Mouse (Mus musculus) layer of hippocampus, adult 11-12 months (tissue): ENCODE results near the gene Ptprs.
A peak's percentile ranks its signal among the peaks of the same experiment; 100 is the strongest.
"Not testable (repeated sequence)": the region's sequence is repeated elsewhere in the genome, so short reads cannot be mapped to it uniquely, and the experiment has no call there.

Experiments used
- DNase-seq: peaks from one replicate; pipeline ENCODE4 v3.0.0; 2022; ENCODE audit warnings: low spot score

The Ptprs gene

DNA sequence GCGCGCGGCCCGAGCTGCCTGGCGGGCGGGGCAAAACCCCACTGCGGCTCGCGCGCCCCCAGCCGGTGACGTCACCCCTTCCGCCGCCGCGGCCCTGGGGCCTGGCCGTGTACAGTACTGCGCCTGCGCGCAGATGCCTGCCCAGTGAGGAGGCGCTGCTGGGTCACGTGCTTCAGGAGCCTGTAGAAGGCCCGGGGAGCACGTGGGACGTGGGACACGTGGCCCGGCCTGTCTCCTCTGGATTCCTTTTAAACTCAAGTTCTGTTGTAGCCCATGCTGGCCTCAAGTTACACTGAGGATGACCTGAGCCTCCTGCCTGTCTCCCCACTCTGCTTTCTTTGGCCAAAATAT, at the start of gene Ptprs:
Gene Ptprs, minus strand, starts transcription at position 82 of the 351 bp plus-strand sequence.
- peak; percentile 98 for DNase-seq

DNA sequence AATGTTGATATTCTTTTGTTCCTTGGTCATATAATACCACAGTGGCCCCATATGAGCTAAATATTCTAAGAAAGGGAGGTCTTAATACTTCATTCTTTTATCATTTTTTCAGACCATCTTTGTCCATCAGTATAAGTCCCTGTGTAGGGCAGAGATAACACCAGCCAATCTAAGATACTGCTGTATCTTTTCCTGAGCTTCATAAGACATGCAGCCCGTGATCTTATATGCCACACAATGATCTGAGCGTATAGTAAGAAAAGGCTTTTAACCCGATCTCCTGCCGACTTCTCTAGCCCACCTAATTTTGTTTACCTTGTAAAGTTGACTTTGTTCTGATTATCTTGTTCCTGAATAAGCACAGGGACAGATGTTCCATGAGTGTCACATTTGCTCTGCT, 48.7 kb upstream of the Ptprs start:
- no peak for DNase-seq

DNA sequence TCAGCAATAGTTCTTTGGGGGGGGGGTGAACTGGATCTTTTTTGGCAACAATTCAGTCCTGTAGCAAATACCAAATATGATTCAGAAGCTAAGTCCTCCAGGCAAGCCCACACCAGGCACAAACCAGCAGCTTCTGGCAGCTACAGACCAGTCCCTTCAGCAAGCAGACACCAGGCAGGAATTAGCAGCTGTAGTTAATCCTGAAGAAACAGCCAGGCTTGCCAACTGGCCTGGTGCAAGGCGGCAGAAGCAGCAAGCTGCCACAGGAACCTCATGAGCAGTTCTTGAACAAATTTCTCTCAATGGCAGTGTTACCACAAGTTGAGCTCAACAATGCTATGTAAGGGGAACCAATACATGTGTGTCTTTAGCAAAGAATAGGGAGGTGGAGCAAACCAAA, 46.5 kb upstream of the Ptprs start:
- DNase-seq: no peak

DNA sequence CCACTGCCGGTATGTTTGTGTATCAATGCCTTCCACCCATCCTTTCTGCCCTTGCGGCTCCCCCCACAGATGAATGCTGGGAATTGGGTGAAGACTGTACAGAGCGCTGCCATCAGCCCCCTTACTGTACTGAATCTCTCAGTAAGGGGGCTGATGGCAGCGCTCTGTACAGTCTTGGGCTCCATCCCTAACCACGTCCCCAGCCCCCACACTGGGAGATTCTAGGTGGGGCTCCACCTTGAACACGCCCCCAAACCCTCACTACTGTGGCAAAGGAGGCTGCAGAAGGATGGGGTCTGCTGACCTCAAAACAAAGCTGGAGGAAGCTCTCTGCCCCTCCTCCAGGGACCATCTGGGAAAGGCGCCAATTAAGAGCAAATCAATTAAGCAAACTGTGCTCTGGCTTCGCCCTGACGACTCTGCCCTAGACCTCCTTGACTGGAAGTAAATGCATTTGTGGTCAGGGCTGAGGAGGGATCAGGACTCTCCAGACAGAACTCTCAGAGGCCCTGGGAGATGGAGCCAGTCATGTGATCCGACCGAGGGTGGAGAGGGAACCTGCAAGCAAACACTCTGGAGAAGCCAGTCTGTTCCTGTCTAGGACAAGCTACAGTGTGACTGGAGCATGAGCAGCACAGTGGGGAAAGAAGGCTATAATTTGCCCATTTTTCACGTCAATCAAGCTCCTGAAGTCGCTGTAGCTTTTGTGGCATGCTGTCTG, 39.6 kb upstream of the Ptprs start:
- DNase-seq: no peak

DNA sequence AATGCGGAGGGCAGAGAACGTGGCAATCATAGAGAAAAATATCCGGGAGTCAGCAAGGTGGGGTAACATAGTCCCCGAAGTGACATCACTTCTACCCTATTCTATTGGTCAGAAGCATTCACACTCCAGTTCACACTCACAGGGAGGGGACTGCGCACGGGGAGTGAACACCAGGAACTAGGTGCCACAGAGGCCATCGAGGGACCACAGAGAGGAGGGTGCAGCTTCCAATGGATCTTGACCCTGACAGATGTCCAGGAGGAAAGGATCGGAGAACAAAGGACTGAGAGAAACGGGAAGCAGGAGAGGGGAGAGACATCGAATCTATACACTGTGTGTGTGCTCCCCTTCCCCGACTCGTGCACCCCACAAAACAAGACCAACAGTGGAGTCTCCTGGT, 38.6 kb upstream of the Ptprs start:
- DNase-seq: no peak

DNA sequence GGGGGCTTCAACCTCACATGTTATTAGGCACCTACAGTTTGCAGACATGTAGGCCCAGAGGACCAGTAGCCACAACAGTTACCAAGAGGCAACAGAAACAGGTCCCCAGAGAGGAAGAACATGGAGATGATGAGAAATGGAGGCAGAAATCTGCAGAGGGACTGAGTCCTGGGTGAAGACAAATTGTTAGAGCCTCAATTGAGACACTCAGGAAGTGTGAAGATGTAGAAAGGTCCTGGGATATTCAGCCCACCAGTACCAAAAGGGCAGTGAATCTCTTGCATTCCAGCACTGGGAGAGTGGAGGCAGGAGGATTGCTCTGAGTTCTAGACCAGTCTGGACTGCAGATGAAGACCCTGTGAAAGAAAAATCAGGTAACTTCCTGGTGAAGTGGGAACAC, 38.0 kb upstream of the Ptprs start:
- DNase-seq: no peak

DNA sequence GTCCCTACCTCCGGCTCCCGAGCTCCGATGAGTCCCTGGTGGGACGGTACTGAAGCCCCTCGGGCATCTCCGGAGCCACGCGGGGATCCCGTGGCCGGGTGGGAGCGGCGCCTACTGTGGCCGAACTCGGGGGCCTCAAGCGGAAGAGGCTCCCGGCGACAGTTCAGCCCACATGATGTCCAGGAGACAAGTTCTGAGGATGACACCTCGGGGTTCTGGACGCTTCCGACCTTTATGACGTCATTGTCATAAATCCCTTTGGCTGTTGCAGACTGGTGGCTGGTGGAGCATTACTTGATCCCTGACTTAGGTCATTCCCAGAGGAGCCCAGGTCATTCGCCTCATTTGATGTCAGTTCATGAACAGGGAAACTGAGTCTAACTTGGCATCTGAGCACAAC, 36.0 kb upstream of the Ptprs start, which contains the start of gene Znrf4:
Gene Znrf4, minus strand, starts transcription at position 122 of the 400 bp plus-strand sequence.
- no peak for DNase-seq

DNA sequence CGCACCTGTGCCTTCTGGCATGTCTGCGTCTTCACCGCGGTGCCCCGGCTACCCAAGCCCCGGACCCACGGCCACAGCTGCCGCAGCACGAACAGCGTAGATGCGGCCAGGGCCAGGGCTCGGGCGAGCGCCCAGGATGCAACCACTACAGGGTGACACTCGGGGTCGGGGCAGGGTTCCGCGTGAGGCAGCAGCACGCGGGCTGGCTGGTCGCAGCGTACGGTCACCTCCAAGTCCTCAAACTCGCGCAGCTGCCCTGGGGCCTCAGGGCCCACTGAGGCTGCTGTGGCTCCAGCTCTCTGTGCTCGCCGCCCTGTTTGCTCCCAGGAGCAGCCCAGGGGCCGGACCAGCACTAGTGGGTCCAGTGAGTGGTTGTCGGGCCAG, 35.4 kb upstream of the Ptprs start:
- DNase-seq: no peak

DNA sequence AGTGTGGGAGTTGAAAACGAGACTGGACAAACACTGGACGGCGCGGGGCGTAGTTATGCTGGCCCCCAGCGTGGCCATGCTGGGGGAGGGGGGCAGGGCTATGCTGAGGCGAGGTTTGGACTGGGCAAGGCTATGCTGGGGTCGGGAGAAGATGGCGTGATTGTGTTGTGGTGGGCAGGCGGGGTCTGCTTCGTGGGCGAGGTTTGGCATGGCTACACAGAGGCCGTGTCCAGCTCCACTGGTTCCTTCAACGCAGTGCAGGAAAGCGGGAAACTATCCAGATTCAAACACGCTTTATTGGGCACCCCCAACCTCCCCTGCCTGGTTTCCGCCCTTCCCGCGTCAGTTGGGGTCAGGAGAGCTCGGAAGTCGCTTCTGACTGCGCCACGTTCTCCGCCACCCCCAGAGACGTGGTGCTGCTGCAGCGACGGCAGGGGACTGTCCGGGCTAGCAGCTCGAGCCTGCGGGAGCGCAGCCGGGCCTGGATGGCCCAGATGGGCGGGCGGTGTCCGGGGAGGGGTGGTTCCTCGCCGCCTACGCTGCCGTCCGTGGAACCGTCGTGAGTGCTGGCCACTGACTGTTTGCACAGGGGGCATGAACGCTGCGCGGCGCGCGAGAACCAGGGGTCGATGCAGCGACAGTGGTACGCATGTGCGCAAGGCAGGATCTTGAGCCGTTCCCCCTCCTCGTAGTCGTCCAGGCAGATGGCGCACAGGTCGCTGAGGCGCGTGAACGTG, 34.9 kb upstream of the Ptprs start:
- no peak for DNase-seq

DNA sequence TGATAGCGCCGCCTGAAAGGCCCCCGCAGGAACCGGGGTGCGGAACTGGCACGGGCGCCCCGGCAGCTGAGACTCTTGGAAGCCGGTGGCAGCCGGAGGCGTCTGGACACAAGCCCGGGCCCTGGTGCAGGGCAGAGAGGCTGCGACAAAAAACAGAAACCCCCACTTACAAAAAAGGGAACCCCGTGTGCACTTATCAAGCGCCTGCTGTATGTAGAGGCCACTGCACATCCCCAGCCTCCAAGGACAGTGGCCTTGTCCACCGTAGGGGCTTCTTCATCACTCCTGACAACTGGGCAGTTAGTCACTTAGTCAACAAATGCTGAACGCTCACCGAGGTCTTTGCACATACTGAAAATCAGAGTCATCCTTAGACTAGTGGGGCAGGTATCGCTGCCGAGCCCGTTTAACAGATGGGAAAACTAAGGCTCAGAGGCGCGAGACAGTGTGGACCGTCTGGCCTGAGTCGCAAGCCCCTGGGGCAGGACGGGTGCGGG, 34.2 kb upstream of the Ptprs start:
- DNase-seq: peak; percentile 59

DNA sequence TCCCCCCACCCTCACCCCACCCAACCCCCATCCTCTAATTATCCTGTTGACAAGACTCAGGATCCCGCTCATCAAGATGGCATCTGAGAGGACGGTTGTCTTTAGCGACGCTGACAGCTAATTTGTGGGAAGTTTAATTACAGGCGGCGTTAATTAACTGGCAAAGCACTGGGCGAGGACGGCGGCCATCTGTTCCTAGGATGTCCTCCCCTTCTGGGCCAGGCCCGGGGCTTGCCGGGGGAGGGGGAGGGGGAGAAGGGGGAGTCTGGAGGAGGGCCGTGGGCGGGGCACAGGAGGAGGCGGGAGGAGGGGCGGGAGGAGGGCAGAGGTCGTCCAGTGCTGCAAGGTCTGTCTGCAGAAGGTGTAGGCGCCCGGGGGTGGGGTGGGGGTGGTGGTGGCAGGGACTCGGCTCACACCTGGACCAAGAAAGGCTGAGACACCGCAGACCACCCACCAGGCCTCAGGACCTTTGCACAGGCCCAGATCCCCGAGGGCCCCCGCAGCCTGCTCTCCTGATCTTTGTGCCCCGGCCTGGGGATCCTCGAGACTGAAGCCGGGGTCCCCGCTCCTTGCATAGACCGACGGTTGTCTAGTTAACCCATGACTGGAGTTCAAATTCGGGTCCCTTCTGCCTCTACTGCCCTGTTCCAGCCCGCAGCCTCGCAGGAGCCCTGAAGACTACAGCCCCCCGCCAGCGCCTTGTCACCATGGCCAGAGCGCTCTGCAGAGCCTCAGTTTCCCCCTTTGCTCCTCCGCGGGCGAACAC, 33.6 kb upstream of the Ptprs start:
- DNase-seq: no peak

DNA sequence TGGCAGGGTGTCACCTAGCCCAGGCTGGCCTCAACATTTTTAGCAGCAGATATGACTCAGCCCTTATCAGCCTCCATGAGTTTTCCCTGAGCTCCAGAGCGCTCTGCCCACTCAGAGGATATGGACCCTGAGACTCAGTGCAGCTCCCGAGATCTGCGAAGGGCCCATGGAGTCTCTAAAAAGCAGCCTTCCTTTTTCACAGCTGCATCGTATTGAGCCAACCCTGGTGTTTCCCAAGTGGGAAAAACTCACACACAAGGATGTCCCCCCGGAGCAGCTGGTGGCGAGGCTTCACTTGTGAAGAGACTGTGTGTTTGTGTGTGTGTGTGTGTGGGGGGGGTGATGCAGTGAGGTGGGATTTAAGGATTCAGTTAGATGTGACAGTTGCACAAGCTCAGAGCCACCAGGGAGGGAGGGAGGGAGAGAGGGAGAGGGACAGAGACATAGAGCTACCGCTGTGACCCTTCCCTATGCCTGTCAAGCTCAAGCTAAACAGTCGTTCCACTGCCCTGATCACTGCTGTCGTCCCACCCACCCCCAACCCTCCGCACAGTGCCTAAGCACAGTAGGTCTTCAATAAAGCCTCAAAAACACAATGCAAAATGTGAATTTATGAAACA, 32.8 kb upstream of the Ptprs start:
- no peak for DNase-seq

DNA sequence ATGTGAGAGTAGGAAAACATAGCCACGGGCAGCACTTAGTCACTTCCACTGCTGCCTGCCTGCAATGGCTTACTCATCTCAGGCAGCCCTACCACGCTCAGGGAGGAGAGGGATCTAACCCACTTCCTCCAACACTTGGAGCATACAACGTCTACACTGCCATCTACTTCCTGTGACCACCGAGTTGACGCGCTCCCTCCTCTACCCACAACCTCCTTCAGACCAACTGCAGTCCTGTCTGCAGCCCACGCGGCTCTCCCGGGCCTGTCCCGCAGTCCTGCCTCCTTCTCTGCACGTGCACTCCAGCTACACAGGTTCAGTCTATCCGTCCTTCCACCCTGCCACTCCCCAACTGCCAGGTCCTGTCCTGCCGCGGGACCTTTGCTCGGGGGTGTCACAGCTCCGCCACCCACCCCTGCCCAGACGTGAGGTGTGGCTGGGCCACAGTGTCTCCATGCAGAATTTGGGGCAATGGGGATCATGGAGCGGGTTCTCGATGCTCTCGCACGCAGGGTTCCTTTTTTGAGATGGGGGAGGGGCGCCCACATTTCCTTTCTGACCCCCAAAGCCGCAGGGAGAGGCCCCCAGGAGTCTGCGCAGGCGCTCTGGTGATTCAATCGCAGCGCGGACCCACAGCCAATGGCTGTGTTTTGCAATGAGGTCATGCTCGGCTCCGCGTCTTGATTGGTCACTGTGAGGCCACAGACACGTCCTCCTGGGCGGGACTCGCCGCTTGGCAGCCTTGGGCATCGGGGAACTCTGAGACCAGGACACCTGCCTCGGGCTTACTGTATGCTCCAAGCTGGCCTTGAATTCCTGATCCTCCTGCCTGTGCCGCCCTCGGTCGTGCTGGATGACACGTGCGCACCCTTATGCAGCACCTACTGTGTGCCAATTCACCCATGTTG, 31.1 kb upstream of the Ptprs start:
- DNase-seq: peak; percentile 98

DNA sequence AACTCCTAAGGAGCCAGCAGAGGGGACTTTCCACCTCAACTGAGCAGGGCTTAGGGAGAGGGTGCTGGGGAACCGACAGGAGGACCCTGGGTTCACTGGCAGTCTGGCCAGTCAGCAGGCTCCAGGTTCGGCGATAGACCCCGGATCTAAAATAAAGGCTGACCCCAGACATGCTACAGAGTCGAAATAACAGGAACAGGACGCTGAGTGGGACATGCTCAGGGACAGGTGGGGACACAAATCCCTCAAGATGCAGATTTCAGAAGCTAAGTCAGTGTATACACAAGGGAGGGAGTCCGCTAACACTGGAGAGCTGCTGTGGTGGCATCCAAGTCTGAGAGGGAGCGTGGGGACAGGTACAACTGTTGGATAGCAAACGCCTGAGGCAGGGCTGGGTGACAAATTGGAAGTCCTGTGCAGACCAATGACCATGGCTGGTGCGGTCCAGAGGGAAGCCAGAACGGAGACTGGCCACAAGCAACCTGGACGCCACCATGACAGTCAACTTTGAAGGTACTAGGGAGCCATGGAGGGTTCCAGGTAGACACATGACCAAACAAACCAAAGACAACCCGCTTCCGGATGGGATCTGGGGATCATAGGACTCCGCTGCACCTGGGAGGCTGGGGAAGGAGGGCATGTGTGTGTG, 30.3 kb upstream of the Ptprs start:
- no peak for DNase-seq

DNA sequence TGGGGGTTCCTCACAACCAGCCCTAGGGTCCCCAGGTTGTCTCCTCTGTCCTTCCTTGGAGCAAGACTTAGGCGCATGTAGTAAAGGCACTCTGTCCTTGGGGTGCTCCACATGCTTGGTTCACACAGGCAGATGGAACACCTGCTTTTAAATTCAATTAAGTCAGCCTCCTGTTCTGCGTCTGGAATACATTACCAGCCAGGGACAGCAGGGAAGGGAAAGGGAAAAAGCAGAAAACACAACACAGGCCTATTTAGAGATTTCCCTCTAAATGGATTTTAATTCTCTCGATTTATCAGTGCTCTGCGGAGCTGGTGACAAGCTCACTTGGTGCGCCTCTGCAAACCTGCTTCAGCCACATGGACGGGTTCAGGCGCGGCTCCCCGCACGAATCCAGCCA, 29.1 kb upstream of the Ptprs start:
- no peak for DNase-seq

DNA sequence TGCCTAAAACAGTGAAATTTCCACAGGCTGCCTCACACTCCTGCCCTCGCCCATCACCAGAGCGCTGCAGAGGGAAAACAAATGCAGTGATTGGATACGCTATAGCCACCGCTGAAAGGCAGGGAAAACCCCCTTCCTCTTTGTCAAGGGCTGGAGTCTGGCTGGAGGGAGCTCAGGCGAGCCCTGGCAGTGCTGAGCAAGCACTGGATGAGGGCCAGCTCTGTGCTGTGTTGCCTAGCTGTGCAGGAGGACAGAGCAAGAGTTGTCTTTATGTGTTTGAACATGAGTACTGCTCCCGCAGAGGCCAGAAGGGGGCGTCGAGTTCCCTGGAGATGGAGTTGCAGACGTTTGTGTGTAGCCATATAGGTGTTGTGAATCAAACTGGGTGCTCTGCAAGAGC, 26.2 kb upstream of the Ptprs start:
- peak; percentile 78 for DNase-seq

DNA sequence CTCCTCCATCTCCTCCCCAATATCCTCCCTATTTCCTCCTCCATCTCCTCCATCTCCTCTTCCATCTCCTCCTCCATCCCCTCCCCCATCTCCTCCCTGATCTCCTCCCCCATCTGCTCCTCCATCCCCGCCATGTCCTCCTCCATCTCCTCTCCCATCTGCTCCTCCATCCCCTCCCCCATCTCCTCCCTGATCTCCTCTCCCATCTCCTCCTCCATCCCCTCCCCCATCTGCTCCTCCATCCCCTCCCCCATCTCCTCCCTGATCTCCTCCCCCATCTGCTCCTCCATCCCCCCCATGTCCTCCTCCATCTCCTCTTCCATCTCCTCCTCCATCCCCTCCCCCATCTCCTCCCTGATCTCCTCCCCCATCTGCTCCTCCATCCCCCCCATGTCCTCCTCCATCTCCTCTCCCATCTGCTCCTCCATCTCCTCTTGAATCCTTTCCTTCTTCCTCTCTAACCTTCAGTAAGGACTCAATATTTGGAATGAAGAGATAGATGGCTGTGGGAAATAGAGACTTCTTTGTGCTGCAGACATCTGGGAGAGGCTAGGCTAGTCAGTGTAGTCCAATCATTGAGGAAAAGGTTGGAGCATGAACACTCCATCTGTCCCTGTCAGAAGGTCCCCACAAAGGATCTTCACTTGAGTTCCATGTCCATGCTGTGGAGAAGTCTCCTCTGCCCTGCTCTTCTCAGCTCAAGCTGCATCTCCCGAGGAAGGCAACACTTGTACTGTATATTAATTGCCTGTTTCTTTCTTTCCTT, 25.5 kb upstream of the Ptprs start:
- not testable (repeated sequence) for DNase-seq

DNA sequence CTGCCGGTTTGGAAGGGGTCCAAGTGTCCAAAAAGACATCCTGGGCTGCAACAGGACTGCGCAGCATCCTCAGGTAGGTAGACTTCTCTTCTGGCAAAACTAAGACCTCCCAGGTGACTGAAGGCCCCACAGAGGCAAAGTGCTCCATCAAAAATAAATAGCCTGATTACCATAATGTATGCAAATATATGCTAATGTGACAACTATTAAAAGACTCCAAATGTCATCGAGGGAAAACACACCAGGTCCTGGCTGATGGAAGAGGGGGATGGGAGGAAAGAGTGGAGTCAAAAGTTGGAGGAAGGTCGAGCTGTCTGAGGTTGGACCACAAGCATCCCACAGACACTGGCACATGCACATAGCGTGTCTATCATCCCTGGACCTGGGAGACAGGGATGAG, 22.9 kb upstream of the Ptprs start:
- DNase-seq: no peak

DNA sequence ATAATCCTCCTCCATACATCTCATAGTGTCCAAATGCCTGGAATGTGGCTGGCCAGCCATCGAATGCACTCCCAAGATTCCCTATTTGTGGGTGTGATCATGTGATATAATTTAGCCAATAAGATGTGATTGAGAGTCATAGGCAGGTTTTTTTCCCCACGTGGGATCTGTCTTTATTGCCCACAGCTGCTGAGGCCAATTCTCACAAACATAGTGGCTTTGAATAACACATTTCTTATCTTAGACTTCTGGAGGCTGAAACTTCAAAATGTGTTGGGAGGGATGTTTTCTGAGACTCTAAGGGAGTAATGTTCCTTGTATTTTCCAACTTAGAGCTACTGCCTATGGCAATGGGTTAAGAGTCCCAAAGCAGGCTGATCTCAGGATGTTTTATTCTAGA, 18.2 kb upstream of the Ptprs start:
- no peak for DNase-seq

DNA sequence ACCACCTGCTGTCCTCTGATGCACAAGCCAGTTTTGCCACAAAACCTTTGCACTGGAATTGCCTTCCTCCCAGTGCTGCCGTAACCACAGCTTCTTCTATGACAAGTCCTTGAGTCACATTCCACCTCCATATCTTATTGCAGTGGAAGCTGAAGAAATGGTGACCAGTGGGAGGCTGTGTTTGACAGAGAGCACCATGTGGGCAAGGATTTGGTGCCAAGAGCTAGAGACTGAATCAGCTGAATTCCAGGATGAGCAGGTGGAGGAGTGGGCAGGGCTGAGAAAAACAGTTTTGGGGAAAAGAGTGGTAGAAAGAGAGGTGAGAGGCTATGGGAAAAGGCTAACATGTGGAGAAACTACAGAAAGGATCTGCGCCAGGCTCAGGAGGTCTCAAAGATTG, 17.6 kb upstream of the Ptprs start:
- no peak for DNase-seq
